Mouse (Mus musculus) left cerebral cortex, adult 8-10 months (tissue): ENCODE measurements around the gene Mrpl22. TPM values are rescaled to one million over a fixed set of nuclear protein-coding genes. Genes with fewer than 3 reads are reported as not detected.
"Not testable (repeated sequence)": the region's sequence is repeated elsewhere in the genome, so short reads cannot be mapped to it uniquely, and the experiment has no call there.

ENCODE experiments used
- DNase-seq, 2 experiments: peaks; one replicate each; pipeline ENCODE4 v3.0.0; 2022; ENCODE audit warnings: low spot score in 2 of 2
- total RNA-seq, 4 experiments: library from RNA; stranded (reverse); gene quantifications; 2 replicates each; pipeline ENCODE4 v1.2.4; 2022

Mrpl22 gene
- total RNA-seq, 4 experiments from 2014 or later: 25.9 to 37.3 (median 35.7) TPM

- not testable (repeated sequence) for DNase-seq
Measured at GRCm38 (mm10) chr11:58179986-58180385, 8.5 kb downstream of the Mrpl22 start.

GRCm38 (mm10) chr11:58180756-58181155 lies 9.3 kb downstream of the Mrpl22 start:
- DNase-seq: no peak

- DNase-seq: no peak
Measured at GRCm38 (mm10) chr11:58183579-58183978, 12.1 kb downstream of the Mrpl22 start.

GRCm38 (mm10) chr11:58189675-58190074 lies 18.2 kb downstream of the Mrpl22 start:
- no peak for DNase-seq

- no peak for DNase-seq
Measured at GRCm38 (mm10) chr11:58193326-58193725, 21.9 kb downstream of the Mrpl22 start.

GRCm38 (mm10) chr11:58193860-58194520 lies 22.5 kb downstream of the Mrpl22 start:
- no peak for DNase-seq

- no peak for DNase-seq
Measured at GRCm38 (mm10) chr11:58198663-58199062, 27.2 kb downstream of the Mrpl22 start.

GRCm38 (mm10) chr11:58199229-58200037 lies 28.0 kb downstream of the Mrpl22 start, which contains the start of the genes Igtp and Irgm2:
Gene Igtp (plus strand): TSS chr11:58199556.
Gene Irgm2 (plus strand): TSS chr11:58199618.
- peak; percentile 18 to 22 for DNase-seq

- no peak for DNase-seq
Measured at GRCm38 (mm10) chr11:58200226-58200625, 28.8 kb downstream of the Mrpl22 start.

- no peak for DNase-seq
Measured at GRCm38 (mm10) chr11:58201052-58201451, 29.6 kb downstream of the Mrpl22 start.

- no peak for DNase-seq
Measured at GRCm38 (mm10) chr11:58210321-58210886, 38.9 kb downstream of the Mrpl22 start.

- DNase-seq: no peak
Measured at GRCm38 (mm10) chr11:58211062-58211681, 39.7 kb downstream of the Mrpl22 start.

GRCm38 (mm10) chr11:58211682-58212067 lies 40.2 kb downstream of the Mrpl22 start:
- no peak for DNase-seq

- DNase-seq: no peak
Measured at GRCm38 (mm10) chr11:58213673-58214342, 42.3 kb downstream of the Mrpl22 start.

GRCm38 (mm10) chr11:58214391-58215048 lies 43.1 kb downstream of the Mrpl22 start:
- peak; percentile 10 to 27 for DNase-seq

GRCm38 (mm10) chr11:58215049-58215430 lies 43.6 kb downstream of the Mrpl22 start:
- DNase-seq: not testable (repeated sequence)

GRCm38 (mm10) chr11:58215814-58216213 lies 44.4 kb downstream of the Mrpl22 start:
- no peak for DNase-seq

- no peak for DNase-seq
Measured at GRCm38 (mm10) chr11:58216823-58217222, 45.4 kb downstream of the Mrpl22 start.

GRCm38 (mm10) chr11:58223751-58224150 lies 52.3 kb downstream of the Mrpl22 start:
- no peak for DNase-seq

- no peak for DNase-seq
Measured at GRCm38 (mm10) chr11:58224313-58224712, 52.9 kb downstream of the Mrpl22 start.

- DNase-seq: not testable (repeated sequence)
Measured at GRCm38 (mm10) chr11:58224872-58225271, 53.4 kb downstream of the Mrpl22 start.
